Mouse (Mus musculus) cerebellum, adult 8-10 months (tissue): ENCODE measurements around the gene Gcnt2.

Source experiments
- DNase-seq: peaks from one replicate; pipeline ENCODE4 v3.0.0; 2022

The Gcnt2 gene

GRCm38 (mm10) chr13:41002001-41002400, 142.4 kb downstream of the Gcnt2 start:
- DNase-seq, result no peak

- no peak for DNase-seq
Observed at GRCm38 (mm10) chr13:41006244-41006643, 146.7 kb downstream of the Gcnt2 start.

GRCm38 (mm10) chr13:41008271-41008670, 148.7 kb downstream of the Gcnt2 start:
- no peak for DNase-seq

- DNase-seq, result no peak
Observed at GRCm38 (mm10) chr13:41008946-41009345, 149.4 kb downstream of the Gcnt2 start.
